Mouse (Mus musculus): ENCODE measurements around the gene Itga1. TPM values are rescaled to one million over a fixed set of nuclear protein-coding genes. Genes with fewer than 3 reads are reported as not detected.

The Itga1 gene
- 10.5 and 12.8 TPM in 2 replicates for polyA plus RNA-seq (2015; fragmentation: Nextera tagmentation; extraction: Ambion mirVana)

DNA sequence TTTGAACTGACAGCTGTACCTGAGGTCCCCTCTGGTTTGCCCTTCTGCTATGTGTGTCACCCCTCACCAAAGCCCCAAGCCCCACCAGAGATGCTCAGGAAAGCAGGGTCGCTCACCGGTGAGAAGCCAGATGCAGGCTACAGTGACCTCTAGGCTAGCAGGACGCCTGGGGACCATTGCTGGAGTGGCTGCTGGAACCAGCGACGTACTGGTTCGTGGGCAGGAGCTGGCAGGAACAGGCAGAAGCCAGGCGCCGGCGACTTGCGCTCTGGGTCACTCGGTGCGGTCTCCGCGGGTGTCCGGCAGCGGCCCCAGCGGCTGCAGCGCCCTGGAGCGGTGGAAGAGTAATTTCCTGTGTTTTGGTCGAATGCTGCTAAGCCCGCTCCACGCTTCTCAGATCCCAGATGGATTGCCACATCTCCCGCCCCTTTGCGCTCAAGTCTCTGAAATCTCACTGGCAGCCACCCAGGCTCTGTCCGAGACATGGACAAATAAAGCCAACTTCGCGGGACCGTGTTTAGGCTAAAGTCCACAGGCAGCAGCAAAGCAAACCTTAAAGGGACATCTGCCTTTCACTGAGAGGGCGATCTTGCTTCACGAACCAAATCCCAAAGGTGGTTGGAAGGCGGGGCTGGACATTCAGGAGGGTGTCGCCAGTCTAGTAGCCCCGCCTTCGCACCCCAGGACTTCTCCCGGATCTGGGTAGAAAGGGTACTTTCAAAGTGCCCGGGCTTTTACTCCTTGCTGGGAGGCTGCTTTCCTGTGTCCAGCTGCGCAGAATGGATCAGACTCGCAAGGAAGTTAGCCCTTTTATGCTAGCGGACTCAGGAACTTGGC lies at the start of gene Itga1, which contains the start of gene Gm49395:
Gene Itga1 (minus strand): TSS at position 610 of the 837 bp plus-strand sequence.
Gene Gm49395 (minus strand): TSS at position 567 of the 837 bp plus-strand sequence.

DNA sequence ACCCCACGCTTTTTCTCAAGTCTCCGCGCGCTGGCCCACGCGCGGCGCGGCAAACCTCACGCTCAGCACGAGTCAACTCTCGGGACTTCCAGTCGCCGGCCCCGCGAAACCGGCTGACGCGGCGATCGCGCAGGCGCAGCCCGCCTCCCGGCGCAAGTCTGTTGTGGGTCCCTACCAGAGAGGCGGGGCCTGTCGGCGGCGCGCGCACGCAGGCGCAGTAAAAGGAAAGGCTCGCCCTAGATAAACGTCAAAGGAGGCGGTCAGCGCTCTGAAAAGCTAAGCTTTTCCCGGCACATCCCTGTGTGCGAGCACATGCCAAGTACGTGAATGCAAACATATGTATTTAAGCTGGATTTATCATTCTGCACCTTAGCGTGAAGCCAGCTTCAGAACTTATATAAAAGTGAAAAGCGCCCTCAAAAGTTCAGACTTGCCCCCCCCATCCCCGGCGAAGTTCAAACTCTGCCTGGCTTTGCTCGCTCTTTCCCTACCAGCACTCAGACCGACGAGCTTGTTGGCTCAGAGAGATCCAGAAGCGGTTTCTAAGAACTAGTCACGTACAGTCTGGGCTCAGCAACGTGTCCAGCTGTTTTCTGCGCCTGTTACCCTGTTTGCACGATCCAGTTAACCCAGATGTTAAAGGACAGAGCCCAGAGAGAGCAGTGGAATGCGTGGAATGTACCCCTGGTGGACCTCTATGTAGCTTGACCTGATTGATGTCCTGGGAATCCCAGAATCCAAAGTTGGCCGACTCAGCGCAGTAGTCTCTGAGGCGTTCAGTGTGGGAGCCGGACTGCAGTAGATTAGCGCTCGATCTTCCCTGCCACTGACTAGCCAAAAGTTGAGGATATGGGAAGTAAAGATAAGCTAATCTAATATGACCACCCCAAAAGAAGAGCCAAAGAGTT lies 11.4 kb downstream of the Itga1 start, which contains the start of gene Pelo:
Gene Pelo (minus strand): TSS at position 118 of the 908 bp plus-strand sequence.

DNA sequence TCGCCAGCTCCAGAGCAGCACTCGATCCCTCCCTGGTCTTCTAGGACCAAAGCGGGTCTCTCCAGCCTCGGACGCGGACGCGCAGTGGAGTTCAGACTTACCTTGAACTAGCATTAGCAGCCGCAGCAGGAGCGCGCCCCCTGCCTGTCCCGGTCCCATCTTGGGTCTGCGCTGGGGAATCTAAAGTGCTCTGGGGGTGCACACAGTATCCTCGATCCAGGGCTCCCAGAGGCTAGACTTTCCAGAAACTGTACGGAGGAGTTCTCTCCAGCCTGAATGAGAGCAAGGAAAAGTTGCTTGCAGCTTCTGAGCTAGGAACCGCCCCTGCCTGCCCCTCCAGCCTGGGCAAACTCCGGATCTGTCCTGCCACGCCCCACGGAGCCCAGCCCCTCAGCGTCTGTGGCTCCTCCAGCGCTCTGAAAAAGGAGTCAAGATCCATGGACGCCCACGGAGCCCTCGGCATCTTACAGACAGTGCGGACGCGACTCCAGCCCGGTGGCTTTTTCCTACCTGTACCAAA lies 169.9 kb downstream of the Itga1 start, which contains the start of gene Itga2:
Gene Itga2 (minus strand): TSS at position 326 of the 520 bp plus-strand sequence.

Other genes starting within 250 kb of the Itga1 start
- 3.4 and 4.2 TPM in 2 replicates for gene Itga2, start 169.9 kb downstream of the Itga1 start, polyA plus RNA-seq (2015; fragmentation: Nextera tagmentation; extraction: Ambion mirVana)
- gene Pelo, start 11.8 kb downstream of the Itga1 start, polyA plus RNA-seq (2015; fragmentation: Nextera tagmentation; extraction: Ambion mirVana) = 7.3 and 7.8 TPM in 2 replicates
- gene Gm49395, start within 50 bp of the Itga1 start, polyA plus RNA-seq (2015; fragmentation: Nextera tagmentation; extraction: Ambion mirVana) = 5.6 and 6.8 TPM in 2 replicates